Comparison of ENCODE assay signal across 14 mouse cellular contexts in the genomic region with DNA sequence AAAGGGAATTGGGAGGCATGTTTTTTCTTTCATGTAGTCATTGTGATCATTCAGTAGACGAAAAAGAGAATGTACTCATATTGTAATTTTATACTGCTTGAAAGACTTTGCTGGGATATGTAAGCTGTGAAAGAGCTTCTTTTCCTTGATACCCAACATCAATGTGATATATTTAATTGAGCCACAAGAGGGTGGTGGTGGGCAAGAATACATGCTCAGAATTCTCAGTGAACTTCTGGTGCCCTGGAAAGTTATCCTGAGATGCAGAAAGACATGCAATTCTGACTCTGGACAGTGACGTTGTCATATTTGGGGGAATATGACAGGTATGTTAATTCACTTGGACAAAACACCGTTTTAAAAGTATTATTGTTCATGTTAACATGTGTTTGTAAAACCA. TPM values are rescaled to one million over a fixed set of nuclear protein-coding genes. Genes with fewer than 3 reads are reported as not detected.
DNase-seq lines count a peak whose midpoint lies in the region; ATAC-seq and TF ChIP-seq lines count a peak whose summit lies in the region.
"Had no signal": no experiment of that assay in that cellular context is flagged by ENCODE, and none has a peak within 500 bp of the region (broad histone marks: within the 10 kb centered on the region; RNA-seq: fewer than 3 reads in every experiment).

No protein-coding gene starts in this region.

- no peak for DNase-seq in heart, adult 2 months
- no peak for DNase-seq in heart, postnatal 14 days
- no peak for DNase-seq in liver, postnatal 0 days
- DNase-seq in liver: no peak
- peak; percentile 65 for DNase-seq in CD4-positive helper T cell, adult 2 months (ENCODE audit: low read depth, low spot score)
- no peak for DNase-seq in adrenal gland, postnatal 36 days
- DNase-seq in urinary bladder, postnatal 36 days (ENCODE audit: low spot score in 2 of 2): no peak
- DNase-seq: right cerebral cortex, adult 18-20 months had no signal

- H3K27me3 ChIP-seq in heart, adult 2 months (ENCODE audit: control insufficient read depth, insufficient read depth, low read length): no peaks in the 10 kb centered on the region
- no peaks in the 10 kb centered on the region for H3K27me3 ChIP-seq in liver, postnatal 0 days (ENCODE audit: insufficient read depth, low read length)
- H3K27me3 ChIP-seq: lung, embryonic 15.5 days had no signal

- no peaks in the 10 kb centered on the region for H3K79me2 ChIP-seq in heart, adult 2 months (replicated peaks; ENCODE audit: control insufficient read depth, insufficient read depth, low read length)

- TF ChIP-seq POLR2A in heart, adult 2 months (IDR thresholded peaks at IDR 0.05; ENCODE audit: insufficient read depth, low read depth, low read length): no peak
- TF ChIP-seq POLR2A in cortical plate, adult 2 months (IDR thresholded peaks at IDR 0.05; ENCODE audit: extremely low read depth, insufficient read depth, low read length): no peak

- no peak overlapping the region for H3K4me2 ChIP-seq in liver, postnatal 0 days (ENCODE audit: low read depth, low read length)
- H3K4me2 ChIP-seq: lung, embryonic 15.5 days had no signal

- intact Hi-C loops in heart, adult 2 months (cut with DNase I): no loop called here
- intact Hi-C loops in heart, postnatal 14 days (cut with DNase I): loop anchor here (5.0 kb wide), 1 partner anchor 242 kb away; the partner anchor contains the start of gene Ms4a6d

- no peak for TF ChIP-seq EP300 in heart, adult 2 months (IDR thresholded peaks at IDR 0.05; ENCODE audit: insufficient read depth, low read depth, low read length)
- TF ChIP-seq EP300 in liver, postnatal 0 days (IDR thresholded peaks at IDR 0.05; ENCODE audit: low read depth): no peak

- no peak overlapping the region for H3K27ac ChIP-seq in heart, adult 2 months
- no peak overlapping the region for H3K27ac ChIP-seq in liver, postnatal 0 days (ENCODE audit: low read depth)
- no peak overlapping the region for H3K27ac ChIP-seq in cortical plate, adult 2 months (ENCODE audit: insufficient read depth, low read length)
- H3K27ac ChIP-seq: heart, embryonic 10.5 days; lung, embryonic 15.5 days had no signal

- 48% methylated on average over 3 of the region's 3 CpGs for WGBS in heart, adult 2 months
- WGBS in liver, postnatal 0 days (ENCODE audit: insufficient replicate concordance): 51% methylated on average over 3 of the region's 3 CpGs

- H3K36me3 ChIP-seq in heart, adult 2 months (ENCODE audit: control insufficient read depth, insufficient read depth, low read length): no peaks in the 10 kb centered on the region
- no peaks in the 10 kb centered on the region for H3K36me3 ChIP-seq in liver, postnatal 0 days (replicated peaks; ENCODE audit: insufficient read depth, low read length)
- H3K36me3 ChIP-seq: heart, embryonic 10.5 days; lung, embryonic 15.5 days had no signal

- no peaks in the 10 kb centered on the region for H3K9me3 ChIP-seq in liver, postnatal 0 days (ENCODE audit: low read length)
- H3K9me3 ChIP-seq: heart, embryonic 10.5 days; lung, embryonic 15.5 days had no signal

- H3K4me3 ChIP-seq in heart, adult 2 months: no peak overlapping the region
- no peak overlapping the region for H3K4me3 ChIP-seq in liver, postnatal 0 days (ENCODE audit: low read depth, low read length)
- H3K4me3 ChIP-seq in cortical plate, adult 2 months (ENCODE audit: insufficient read depth, low read length): no peak overlapping the region
- H3K4me3 ChIP-seq: heart, embryonic 10.5 days; lung, embryonic 15.5 days; myocyte had no signal

- no peak overlapping the region for H3K9ac ChIP-seq in heart, adult 2 months (ENCODE audit: low read depth, low read length)
- H3K9ac ChIP-seq in liver, postnatal 0 days (replicated peaks): no peak overlapping the region
- H3K9ac ChIP-seq: lung, embryonic 15.5 days had no signal

- TF ChIP-seq CTCF in heart, adult 2 months (IDR thresholded peaks at IDR 0.05): peak; percentile 41
- peak; percentile 57 for TF ChIP-seq CTCF in liver, postnatal 0 days (IDR thresholded peaks at IDR 0.05; ENCODE audit: low read depth)
- TF ChIP-seq CTCF in cortical plate, adult 2 months (IDR thresholded peaks at IDR 0.05; ENCODE audit: extremely low read depth, insufficient read depth, low read length): peak; percentile 21; the same call in 1 of the 2 replicates

- no peaks in the 10 kb centered on the region for H3K4me1 ChIP-seq in heart, adult 2 months (ENCODE audit: control insufficient read depth, insufficient read depth, low read length)
- no peaks in the 10 kb centered on the region for H3K4me1 ChIP-seq in liver, postnatal 0 days (ENCODE audit: insufficient read depth)
- H3K4me1 ChIP-seq in cortical plate, adult 2 months (ENCODE audit: control insufficient read depth, insufficient read depth, low read length): no peaks in the 10 kb centered on the region
- H3K4me1 ChIP-seq: heart, embryonic 10.5 days; lung, embryonic 15.5 days had no signal

- ATAC-seq in liver, postnatal 0 days: no peak

RNA-seq across cellular contexts. Expression of gene Ms4a4a, which starts 15.2 kb away (rescaled TPM):
- 1 to 10 TPM; 5.7 to 8.0 TPM for total RNA-seq in heart, adult 2 months (2021)
- polyA plus RNA-seq in heart, adult 2 months (2012; rRNA removed): 0.35 and 1.5 TPM in 2 replicates
- total RNA-seq in heart, postnatal 14 days (2021): 10 to 100 TPM in 1 of 2 experiments, 1 to 10 TPM in 1; 7.6 to 10.7 TPM
- 2.8 and 3.2 TPM in 2 replicates for polyA plus RNA-seq in liver, postnatal 0 days (2015; fragmentation: Nextera tagmentation; extraction: Ambion mirVana)
- polyA plus RNA-seq in cortical plate, adult 2 months (2012; rRNA removed): 0.17 and 0.21 TPM in 2 replicates
- total RNA-seq in adrenal gland, postnatal 36 days (2021): 1 to 10 TPM; 4.4 to 9.7 TPM
- polyA plus RNA-seq: myocyte had no signal

RNA-seq across cellular contexts. Expression of gene Ms4a7, which starts 24.2 kb away (rescaled TPM):
- 1 to 10 TPM in 1 of 2 experiments, under 1 TPM in 1; 0.76 to 1.0 TPM for total RNA-seq in heart, adult 2 months (2021)
- polyA plus RNA-seq in heart, adult 2 months (2012; rRNA removed): 2.1 and 2.2 TPM in 2 replicates
- 1 to 10 TPM; 1.1 to 1.3 TPM for total RNA-seq in heart, postnatal 14 days (2021)
- polyA plus RNA-seq in liver, postnatal 0 days (2015; fragmentation: Nextera tagmentation; extraction: Ambion mirVana): 2.9 and 3.5 TPM in 2 replicates
- 0.66 and 1.0 TPM in 2 replicates for polyA plus RNA-seq in cortical plate, adult 2 months (2012; rRNA removed)
- total RNA-seq in adrenal gland, postnatal 36 days (2021): 1 to 10 TPM in 1 of 2 experiments, under 1 TPM in 1; 0.79 to 2.9 TPM
- total RNA-seq: layer of hippocampus, postnatal 10 days had no signal
- polyA plus RNA-seq: heart, embryonic 10.5 days; myocyte had no signal

RNA-seq across cellular contexts. Expression of gene Ms4a4c, which starts 44.5 kb away (rescaled TPM):
- under 1 TPM; 0.77 to 0.84 TPM for total RNA-seq in heart, adult 2 months (2021)
- polyA plus RNA-seq in heart, adult 2 months (2012; rRNA removed): 0.18 and 1.2 TPM in 2 replicates
- under 1 TPM in 1 of 2 experiments, not detected in 1; 0.37 TPM for total RNA-seq in heart, postnatal 14 days (2021)
- 2.1 and 2.5 TPM in 2 replicates for polyA plus RNA-seq in liver, postnatal 0 days (2015; fragmentation: Nextera tagmentation; extraction: Ambion mirVana)
- 0.17 TPM in 1 of 2 replicates, not detected in the other for polyA plus RNA-seq in cortical plate, adult 2 months (2012; rRNA removed)
- total RNA-seq in adrenal gland, postnatal 36 days (2021): under 1 TPM; 0.72 to 0.73 TPM
- total RNA-seq: layer of hippocampus, postnatal 10 days had no signal
- polyA plus RNA-seq: forebrain, embryonic 11.5 days; heart, embryonic 10.5 days; myocyte had no signal

RNA-seq across cellular contexts. Expression of gene Ms4a14, which starts 45.9 kb away (rescaled TPM):
- total RNA-seq in heart, adult 2 months (2021): not detected
- polyA plus RNA-seq in heart, adult 2 months (2012; rRNA removed): 0.25 and 0.32 TPM in 2 replicates
- under 1 TPM in 1 of 2 experiments, not detected in 1; 0.10 TPM for total RNA-seq in heart, postnatal 14 days (2021)
- polyA plus RNA-seq in liver, postnatal 0 days (2015; fragmentation: Nextera tagmentation; extraction: Ambion mirVana): 0.02 TPM in 1 of 2 replicates, not detected in the other
- 0.08 and 0.15 TPM in 2 replicates for polyA plus RNA-seq in cortical plate, adult 2 months (2012; rRNA removed)
- total RNA-seq in adrenal gland, postnatal 36 days (2021): under 1 TPM in 1 of 2 experiments, not detected in 1; 0.10 TPM
- total RNA-seq: layer of hippocampus, postnatal 10 days had no signal
- polyA plus RNA-seq: forebrain, embryonic 11.5 days; heart, embryonic 10.5 days; myocyte had no signal
